Mouse (Mus musculus): ENCODE results near the gene Fkbp9.
A peak's percentile ranks its signal among the peaks of the same experiment; 100 is the strongest.
"Not testable (repeated sequence)": the region's sequence is repeated elsewhere in the genome, so short reads cannot be mapped to it uniquely, and the experiment has no call there.

Fkbp9 gene

DNA sequence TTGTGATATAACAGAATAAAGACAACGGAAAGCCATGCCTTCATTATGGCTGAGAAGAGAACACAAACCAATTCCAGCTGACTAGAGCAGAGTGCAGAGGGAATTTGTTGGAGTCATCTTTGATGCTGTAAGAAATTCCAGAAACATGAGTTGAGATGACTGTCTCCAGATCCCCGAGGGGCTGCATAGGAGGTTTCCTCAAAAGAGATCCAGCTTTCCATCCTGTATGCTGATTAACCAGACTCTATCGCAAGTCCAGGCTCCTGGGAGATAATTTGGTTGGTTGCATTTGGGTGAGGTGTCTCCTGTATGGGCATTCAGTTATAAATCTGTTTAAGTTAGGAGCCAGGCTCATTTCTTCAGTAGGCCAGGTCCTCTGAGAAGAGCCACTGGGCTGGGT, 5.8 kb downstream of the Fkbp9 start:
- DNase-seq (ENCODE audit: low read depth, low spot score) = no peak

- no peak for DNase-seq (ENCODE audit: low read depth, low spot score)
Measured at GRCm38 (mm10) chr6:56843229-56843628, 11.4 kb downstream of the Fkbp9 start.

DNA sequence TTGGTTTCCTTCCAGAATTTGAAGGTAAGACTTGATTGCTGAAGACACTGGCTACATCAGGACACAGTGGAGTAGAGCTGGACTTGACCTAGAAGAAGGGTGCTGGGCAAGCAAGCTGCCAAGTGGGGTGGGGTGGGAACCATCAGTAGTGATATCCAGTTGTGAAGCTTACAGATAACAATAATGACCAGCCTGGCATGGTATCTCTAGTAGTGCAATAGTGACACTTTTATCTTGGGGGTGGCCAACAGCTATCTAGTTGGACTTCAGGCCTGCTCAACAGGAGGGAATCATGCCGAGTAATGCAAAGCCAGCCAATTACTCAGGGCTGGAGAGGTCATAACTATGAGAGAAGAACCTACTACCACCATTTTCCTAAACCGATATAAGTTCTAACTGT, 12.5 kb downstream of the Fkbp9 start:
- no peak for DNase-seq (ENCODE audit: low read depth, low spot score)

DNA sequence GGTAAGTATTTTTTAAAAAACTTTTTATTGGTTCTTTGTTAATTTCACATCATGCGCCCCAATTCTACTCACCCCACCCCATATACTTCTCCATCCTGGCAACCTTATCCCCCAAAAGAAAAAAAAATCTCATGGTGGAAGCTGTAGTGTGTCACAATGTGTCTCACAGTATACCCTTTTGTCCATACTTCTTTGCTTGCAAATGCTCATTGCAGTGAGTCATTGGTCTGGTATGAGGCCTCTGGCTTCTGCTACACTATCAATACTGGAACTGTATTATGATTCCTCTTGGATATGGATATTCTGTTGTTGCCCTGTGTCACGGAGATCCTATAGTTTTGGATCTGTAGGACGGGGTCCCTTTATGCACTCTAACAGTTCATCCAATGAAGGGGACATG, 17.1 kb downstream of the Fkbp9 start:
- DNase-seq (ENCODE audit: low read depth, low spot score) = no peak

GRCm38 (mm10) chr6:56850315-56850714, 18.5 kb downstream of the Fkbp9 start:
- DNase-seq (ENCODE audit: low read depth, low spot score) = peak; percentile 57

- no peak for DNase-seq (ENCODE audit: low read depth, low spot score)
Measured at GRCm38 (mm10) chr6:56854803-56855202, 22.9 kb downstream of the Fkbp9 start.

- no peak for DNase-seq (ENCODE audit: low read depth, low spot score)
Measured at GRCm38 (mm10) chr6:56856748-56857147, 24.9 kb downstream of the Fkbp9 start.

- no peak for DNase-seq (ENCODE audit: low read depth, low spot score)
Measured at GRCm38 (mm10) chr6:56860205-56860848, 28.5 kb downstream of the Fkbp9 start.

- DNase-seq (ENCODE audit: low read depth, low spot score) = not testable (repeated sequence)
Measured at GRCm38 (mm10) chr6:56866899-56867298, 35.0 kb downstream of the Fkbp9 start.

DNA sequence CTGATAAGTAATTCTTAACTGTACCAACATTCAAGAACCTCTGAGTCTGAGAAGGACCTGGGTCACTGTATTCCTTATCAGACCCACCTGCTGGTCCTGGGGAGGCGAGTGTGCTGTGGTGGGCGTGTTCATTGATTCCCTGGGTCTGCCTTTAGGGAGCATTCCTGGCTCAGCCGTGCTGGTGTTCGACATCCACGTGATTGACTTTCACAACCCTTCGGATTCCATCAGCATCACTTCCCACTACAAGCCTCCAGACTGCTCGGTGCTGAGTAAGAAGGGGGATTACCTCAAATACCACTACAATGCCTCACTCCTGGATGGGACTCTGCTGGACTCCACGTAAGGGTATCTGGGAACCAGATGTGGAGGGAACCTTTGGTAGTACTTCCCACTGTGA, 36.7 kb downstream of the Fkbp9 start:
- no peak for DNase-seq (ENCODE audit: low read depth, low spot score)

GRCm38 (mm10) chr6:56870027-56870426, 38.2 kb downstream of the Fkbp9 start:
- no peak for DNase-seq (ENCODE audit: low read depth, low spot score)

DNA sequence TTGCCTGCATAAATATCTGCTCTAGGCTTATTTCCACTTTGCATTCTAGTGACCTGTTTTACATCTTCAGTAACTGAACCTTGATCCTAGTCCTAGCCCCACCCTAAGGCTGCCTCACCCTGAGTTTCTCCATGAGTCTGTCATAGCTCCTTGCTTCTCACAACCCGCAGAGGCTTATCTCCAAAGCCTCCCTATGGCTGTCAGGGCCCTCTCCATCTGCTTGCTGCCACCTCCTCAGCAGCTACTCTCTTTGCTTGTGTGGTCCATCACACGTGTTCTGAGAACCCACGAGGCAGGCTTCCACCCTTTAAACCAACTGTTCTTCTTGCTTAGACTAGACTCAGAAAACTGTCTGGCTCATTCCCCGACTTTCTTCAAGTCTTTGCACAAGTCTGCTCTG, 45.0 kb downstream of the Fkbp9 start:
- peak; percentile 80 for DNase-seq (ENCODE audit: low read depth, low spot score)

DNA sequence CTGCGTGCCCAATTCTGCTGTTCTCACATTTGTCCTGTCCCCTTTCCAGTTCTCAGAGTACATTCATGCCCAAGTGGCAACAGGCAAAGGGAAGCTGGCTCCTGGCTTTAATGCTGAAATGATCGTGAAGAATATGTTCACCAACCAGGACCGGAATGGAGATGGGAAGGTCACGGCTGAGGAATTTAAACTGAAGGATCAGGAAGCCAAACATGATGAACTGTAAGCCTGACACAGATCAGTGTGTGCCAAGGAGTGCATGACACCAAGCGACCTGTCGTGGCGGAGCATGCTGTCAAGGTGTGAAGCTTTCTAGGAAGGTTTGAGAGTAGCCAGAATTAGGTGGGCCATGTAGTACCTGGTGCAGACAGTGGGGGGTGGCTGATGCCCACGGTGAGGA, 46.1 kb downstream of the Fkbp9 start:
- DNase-seq (ENCODE audit: low read depth, low spot score) = no peak

DNA sequence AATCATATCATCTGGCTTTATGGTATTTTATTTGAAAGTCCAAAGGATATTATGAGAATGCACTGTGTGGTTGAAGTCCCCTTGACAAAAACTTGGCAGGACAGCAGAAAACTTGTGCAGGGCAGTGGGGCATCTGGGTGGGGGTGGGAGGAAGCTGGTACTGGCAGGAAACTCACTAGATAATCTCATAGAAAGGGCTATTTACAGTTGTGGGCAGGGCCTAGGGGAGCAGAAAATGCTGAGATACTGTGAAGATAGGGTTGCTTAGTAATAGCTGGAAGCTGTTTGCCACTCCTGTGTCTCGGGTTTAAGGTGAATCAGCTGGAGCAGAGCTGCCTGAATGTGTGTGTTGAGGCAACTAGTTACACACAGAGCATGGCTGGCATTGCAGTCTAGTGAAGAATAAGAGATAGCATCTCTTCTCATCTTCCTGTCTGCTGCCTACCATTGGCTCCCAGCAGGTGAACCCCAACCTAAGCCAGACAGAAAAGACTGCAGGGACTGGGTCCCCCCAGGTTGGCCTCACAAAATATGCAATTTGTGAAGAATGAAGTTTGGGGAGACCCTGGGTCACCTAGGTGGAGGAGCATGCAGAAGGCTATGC, 47.6 kb downstream of the Fkbp9 start:
- no peak for DNase-seq (ENCODE audit: low read depth, low spot score)

GRCm38 (mm10) chr6:56888561-56888960, 56.7 kb downstream of the Fkbp9 start:
- DNase-seq (ENCODE audit: low read depth, low spot score) = no peak

DNA sequence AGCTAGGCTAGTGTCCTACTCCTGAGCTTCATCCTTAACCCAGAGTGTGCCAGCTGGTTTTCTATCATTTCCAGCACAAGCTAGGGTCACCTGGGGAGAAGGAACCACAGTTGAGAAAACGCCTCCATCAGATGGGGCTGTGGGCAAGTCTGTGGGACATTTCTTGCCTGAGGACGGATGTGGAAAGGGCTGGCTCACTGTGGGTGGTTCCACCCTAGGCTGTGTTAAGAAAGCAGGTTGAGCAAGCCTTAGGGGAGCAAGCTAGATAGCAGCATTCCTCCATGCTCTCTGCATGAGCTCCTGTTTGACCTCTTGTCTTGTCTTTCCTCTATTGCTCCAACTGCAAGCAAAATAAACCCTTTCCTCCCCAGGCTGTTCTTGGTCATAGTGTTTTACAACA, 58.9 kb downstream of the Fkbp9 start:
- DNase-seq (ENCODE audit: low read depth, low spot score) = no peak

DNA sequence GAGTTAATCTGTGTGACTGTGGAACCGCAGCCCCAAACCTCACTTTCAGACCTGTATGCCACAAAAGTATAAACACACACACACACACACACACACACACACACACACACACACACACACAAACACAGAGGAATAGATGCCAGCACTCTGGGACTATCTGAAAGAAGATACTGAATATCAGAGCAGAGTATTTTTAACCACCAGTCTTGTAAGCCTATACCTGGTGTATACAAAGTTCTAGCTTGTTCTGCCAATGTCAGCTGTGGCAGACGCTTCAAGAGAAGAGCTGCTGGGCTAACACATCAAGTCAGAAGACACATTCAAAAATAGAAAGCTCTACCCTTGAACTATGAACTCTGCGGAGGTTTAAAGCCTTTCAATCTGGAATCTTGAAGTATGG, 67.7 kb downstream of the Fkbp9 start:
- DNase-seq (ENCODE audit: low read depth, low spot score) = no peak

- DNase-seq (ENCODE audit: low read depth, low spot score) = no peak
Measured at GRCm38 (mm10) chr6:56901336-56901735, 69.5 kb downstream of the Fkbp9 start.

GRCm38 (mm10) chr6:56901824-56902386, 70.0 kb downstream of the Fkbp9 start:
- peak; percentile 81 for DNase-seq (ENCODE audit: low read depth, low spot score)

DNA sequence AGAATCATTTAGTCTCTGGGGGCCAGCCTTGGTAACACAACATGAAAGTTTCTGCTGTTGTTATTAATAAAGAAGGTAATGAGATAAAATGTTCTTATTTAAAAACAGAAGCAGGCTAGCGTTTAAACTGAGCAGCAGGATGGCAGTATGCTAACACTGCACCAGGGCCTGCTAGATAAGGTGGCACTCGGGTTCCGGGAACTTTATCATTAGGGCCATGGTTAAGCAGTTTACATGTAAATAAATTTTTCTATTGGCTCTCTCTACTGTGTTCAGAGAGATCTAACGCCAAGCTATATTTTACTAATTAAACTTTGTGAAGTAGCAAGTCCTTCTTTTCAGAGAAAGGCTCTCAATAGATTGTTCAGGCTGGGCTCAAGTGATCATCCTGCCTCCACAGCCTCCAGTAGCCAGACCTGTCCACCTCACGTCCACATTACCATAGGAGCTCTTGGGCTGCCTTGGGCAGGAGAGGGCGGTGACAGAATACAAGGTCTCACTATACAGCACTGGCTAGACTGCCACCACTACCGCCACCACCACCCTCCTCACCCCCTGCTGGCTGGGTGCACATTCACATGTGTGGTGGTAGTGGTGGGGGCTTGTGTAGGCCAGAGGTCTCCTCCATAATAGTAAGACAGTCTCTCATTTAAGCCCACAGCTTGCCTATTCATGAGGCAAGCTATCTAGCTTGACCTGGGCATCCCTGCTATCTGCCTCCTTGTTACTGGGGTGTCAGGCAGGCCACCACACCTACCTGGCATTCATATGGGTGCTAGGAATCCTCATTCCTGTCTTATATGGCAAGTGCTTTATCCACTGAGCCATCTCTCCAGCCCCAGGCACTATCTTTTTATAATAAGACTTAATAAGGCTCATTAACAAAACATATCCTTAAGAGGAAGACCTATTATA, 71.0 kb downstream of the Fkbp9 start:
- no peak for DNase-seq (ENCODE audit: low read depth, low spot score)

- DNase-seq (ENCODE audit: low read depth, low spot score) = no peak
Measured at GRCm38 (mm10) chr6:56903831-56904230, 72.0 kb downstream of the Fkbp9 start.

DNA sequence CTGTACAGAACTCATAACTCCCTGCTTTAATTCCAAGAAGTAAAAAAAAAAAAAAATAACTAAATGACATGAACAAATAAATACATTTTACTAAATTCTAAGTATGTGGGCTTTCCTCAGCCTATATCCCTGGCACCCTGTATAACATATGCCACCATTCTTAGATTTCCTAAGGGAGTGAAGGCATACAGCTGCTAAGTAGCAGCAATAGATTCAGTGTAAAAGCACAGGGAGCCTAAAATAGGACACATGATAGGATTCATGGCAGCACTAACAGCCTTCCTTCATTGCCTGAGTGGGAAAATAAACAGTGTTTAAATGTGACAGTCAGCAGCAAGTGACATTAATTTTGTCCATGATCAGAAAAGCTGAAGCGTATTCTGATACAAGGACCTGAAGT, 72.5 kb downstream of the Fkbp9 start:
- DNase-seq (ENCODE audit: low read depth, low spot score) = peak; percentile 51
